Mouse (Mus musculus): ENCODE data around the gene Agbl4. TPM values are rescaled to one million over a fixed set of nuclear protein-coding genes. Genes with fewer than 3 reads are reported as not detected.

The Agbl4 gene
- total RNA-seq, 2 experiments from 2014 or later = 22.3 to 22.7 TPM

DNA sequence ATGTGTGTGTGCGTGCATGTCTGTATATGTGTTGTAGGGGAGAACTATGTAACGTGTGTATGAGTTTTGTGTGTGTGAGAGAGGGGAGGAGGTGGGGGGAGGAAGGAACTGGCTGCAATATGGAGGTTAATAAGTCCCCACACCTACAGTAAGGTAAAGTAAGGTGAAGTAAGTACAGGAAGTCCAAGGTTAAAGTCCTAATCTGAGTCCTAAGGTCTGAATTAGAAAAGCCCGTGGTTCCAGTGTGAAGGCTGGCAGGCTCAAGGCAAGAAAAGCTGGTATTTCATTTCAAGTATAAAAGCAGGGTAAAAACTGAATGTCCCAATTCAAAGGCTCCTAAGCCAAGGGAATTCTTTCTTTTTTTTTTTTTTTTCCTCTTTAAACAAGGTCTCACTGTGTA lies 980.6 kb downstream of the Agbl4 start:
- DNase-seq (ENCODE audit: low spot score in 2 of 2) = no peak

DNA sequence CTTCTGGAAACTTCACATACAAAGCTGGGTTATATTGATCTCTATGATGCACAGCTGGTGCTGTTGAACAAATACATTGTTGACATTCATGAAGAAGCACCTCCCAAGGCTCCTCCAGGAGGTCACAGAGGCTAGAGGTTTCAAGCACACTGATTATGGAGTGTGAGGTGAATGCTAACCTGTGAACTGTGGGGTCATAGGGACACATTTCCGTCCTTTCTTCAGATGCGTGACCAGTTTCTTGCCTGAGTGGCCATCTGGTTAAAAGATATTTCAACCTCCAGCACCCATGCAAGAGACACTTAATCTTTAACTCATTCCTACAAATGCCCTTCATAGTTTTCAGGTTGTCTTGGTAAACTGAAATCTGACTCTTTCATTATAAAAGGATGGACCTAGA lies 985.6 kb downstream of the Agbl4 start:
- DNase-seq (ENCODE audit: low spot score in 2 of 2) = no peak

DNA sequence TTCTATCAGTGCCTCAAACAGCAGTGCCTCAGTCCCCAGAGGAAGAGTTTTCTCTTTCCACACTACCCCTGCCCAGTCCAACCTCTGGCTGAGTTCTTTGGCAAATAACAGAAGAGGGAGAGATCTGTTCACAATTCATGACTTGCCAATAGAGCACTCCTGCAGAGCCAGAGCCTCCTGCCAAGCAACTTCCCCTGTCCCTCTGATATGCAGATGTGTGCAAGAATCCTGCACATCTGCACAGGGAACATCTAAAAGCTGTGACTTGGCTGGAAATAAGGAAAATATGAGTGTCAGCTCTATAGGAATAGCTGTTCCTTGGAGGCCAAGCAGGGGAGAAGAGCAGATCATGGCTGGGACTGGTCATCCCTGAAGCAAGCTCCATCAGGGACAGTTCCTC lies 993.3 kb downstream of the Agbl4 start:
- DNase-seq (ENCODE audit: low spot score in 2 of 2) = no peak

DNA sequence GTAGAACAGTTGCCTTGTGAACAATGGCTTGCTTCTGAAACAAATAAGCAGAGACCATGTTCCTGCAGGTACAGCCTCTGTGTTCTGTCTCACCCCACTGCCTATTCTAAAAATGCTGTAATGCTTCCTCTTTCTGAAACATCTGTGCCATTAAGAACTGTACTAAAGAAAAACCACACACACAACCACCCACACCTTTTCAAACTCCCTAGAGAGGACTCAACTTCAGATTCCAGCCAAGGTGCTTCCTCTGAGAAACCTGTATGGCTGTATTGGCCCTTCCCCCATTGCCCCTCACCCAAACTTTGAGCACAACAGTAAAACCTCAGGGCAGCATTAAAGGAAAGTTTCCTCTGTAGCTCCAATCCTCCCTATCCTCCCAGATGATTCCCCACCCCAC lies 1002.3 kb downstream of the Agbl4 start:
- no peak for DNase-seq (ENCODE audit: low spot score in 2 of 2)

DNA sequence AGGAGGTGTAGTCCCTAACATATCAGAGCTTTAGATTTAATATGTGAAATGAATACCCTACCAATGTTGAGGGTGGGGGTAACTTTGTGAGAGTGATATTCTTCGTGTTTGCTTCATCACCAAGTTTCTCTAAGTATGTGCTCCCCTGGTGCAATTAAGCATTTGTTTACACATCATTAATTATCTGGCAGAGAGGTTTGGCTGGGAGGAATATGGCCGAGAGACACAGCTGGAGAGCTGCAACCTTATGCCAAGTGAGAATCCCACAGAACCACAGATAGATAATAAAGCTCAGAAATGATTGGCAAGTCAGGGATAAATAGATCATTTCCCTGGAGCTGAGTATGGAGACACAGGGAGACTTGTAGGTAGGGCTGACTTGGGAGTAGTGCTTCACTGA lies 1003.2 kb downstream of the Agbl4 start:
- no peak for DNase-seq (ENCODE audit: low spot score in 2 of 2)

DNA sequence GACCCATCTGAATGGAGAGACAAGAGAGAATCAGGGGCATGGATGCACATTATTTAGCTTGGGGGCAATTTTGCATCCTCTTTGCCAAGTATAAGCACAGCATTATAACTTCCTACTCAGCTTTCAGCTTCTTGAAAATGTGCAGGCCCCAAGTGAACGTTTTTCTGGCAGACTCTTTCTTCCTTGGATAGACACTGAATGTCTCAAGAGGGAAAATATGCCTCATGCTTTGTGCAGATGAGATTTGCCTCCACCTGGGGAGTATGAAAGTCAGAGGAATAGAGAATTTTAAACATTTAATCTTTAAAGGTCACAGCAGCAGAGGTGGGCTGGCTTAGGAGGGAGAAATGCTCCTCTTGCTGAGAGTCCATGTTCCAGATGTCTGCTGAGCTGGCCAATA lies 1005.8 kb downstream of the Agbl4 start:
- DNase-seq (ENCODE audit: low spot score in 2 of 2) = no peak

DNA sequence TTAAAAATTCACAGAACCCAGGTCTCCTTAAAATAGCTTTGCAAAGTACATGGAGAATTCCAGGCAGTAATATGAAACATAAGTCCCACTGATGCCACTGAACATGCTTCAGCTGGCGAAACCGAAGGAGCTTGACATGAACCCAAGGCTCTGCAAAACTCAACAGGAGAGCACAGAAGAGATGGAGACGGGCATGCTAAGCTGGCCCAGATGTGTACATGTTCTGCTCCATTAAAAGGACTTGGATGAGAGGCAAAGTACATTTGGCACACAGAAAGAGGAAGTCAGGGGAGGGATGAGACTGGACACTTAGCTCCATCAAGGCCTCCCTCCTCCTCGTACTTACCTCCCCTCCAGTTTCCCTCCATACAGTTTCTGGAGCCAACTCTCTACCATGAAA lies 1013.3 kb downstream of the Agbl4 start:
- no peak for DNase-seq (ENCODE audit: low spot score in 2 of 2)

DNA sequence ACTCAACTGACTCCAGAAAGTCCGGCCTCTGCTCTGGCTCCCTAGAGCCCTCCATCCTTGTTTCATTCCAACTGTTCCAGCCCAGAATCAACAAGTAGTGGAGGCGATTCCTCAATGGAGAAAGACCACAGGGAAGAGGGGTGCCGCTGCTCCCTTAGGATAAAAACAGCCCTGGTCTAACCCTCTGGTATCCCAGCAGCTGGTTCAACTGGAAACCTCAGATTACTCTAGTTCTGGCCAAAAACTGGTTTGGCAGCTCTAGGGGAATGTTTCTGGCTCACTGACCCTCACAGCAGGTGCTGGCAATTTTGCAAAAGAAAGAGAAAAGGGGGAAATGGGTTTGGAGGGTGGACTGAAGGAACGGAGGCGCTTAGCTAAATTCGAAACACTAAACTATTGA lies 1016.9 kb downstream of the Agbl4 start:
- DNase-seq (ENCODE audit: low spot score in 2 of 2) = no peak

DNA sequence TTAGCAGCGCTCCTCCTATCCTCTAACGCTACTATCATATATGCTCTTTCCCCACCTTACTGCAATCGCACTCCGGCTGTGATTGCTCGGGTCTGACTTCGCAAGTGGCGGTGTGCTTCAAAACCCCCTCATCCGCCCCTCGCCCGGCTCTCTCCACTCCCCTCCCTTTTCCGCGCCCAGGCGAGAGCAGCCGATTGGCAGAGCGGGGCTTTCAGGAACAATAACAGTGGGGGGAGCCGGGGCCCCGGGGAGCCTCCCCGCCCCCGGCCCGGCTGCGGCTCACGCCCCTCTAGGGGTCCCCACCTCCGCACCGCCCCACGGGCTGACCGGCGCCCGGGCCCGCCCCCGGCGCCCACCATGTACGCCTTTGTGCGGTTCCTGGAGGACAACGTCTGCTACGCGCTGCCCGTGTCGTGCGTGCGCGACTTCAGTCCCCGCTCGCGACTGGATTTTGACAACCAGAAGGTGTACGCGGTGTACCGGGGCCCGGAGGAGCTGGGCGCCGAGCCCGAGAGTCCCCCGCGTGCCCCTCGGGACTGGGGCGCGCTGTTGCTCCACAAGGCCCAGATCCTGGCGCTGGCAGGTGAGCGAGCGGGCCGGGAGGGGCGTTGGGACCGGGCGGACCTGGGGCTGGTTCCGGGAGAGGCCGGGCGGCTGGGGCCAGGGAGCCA lies 1017.5 kb downstream of the Agbl4 start, which contains the start of gene Bend5:
Bend5 (plus strand) TSS at position 189 of the 671 bp plus-strand sequence.
- DNase-seq (ENCODE audit: low spot score in 2 of 2) = peak; percentile 51 to 72

DNA sequence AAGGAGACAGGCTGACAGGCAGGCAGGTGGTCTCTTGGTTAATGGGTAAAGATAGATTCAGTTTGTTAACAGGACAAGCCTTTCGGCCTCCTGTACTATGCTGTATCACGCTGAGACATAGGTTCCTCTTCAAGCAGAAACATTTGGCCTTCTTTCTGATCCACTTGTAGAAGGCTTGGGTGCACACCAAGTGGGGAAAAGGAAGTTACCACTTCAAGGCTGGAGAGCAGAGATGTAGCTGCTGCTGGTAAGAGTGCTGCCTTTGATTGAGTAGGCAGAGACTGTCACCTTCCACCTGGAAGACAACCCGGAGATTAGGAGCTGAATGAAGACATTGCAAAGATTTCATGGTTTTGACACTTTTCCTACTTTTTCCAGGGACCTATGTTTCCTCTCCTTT lies 1018.7 kb downstream of the Agbl4 start:
- DNase-seq (ENCODE audit: low spot score in 2 of 2) = no peak

DNA sequence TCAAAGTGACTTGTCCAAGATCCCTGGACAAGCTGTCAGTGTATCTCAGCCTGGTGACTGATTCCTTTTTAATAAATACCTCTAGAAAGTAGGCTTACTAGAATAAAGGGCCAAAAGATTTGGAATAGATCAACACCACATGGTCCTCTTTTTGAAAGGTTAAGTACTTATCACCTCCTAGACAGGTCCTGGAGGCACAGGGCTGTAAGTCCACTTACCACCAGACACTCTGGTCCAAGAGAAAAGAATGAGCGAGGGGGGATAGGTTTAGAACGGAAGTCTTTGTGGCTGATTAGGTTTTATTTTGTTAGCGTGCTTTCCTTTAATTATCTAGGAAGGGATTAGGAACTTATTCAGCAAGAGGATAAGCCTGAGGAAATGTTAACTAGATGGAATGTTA lies 1019.1 kb downstream of the Agbl4 start:
- DNase-seq (ENCODE audit: low spot score in 2 of 2) = no peak

DNA sequence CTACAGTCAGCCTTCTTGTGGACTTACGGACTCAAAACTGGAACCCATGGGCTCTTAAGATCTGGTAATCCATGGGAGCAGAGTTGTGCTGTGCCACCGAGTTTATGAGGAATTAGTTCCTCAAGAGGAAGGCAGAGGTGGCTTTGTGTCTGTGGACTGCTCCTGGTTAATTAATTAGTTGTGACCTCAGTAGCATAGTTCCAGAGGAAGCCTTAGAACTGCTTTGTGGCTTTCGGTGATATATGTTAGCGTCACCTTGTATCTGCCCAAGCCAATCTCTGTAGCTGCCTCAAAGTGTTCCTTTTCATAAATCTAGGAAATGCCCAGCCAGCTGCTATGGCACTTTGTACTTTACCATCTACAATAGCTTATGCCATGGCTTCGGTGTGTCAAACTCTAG lies 1020.3 kb downstream of the Agbl4 start:
- no peak for DNase-seq (ENCODE audit: low spot score in 2 of 2)

DNA sequence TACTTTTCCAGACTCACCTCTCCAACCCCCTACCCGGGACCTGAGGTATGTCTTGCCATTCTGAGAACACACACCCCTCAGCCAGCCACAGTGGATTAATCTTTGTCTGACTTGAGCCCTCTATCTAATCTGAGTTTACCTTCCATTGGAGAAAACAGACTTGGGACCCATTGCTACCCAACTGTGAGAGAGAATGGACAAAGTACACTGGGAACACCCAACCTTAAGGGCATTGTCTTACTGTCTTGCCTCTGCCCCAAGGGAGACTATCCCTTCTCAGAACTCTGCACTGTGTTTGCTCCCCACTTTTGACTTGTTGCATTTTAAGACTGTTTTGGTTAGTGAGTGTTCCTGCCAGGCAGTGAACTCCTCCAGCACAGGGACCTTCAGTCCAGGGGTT lies 1022.0 kb downstream of the Agbl4 start:
- no peak for DNase-seq (ENCODE audit: low spot score in 2 of 2)

DNA sequence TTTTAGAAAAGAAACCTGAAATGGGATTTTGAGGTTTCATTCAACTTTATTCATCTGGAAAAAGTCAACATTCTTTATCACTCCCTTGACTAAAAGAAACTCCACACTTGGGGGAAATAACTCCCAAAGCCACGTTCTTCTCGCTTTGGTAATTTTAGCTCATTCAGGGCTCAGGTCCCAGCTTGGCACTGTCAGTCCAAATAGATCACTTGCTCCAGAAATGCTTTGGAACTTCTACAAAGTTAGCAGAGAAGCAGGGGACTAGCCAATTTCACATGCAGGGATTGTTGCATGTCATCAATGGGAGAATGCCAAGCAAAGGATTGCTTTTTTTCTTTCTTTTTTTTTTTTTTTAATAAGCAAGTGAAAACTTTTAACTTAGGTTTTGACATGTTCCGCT lies 1022.6 kb downstream of the Agbl4 start:
- no peak for DNase-seq (ENCODE audit: low spot score in 2 of 2)

DNA sequence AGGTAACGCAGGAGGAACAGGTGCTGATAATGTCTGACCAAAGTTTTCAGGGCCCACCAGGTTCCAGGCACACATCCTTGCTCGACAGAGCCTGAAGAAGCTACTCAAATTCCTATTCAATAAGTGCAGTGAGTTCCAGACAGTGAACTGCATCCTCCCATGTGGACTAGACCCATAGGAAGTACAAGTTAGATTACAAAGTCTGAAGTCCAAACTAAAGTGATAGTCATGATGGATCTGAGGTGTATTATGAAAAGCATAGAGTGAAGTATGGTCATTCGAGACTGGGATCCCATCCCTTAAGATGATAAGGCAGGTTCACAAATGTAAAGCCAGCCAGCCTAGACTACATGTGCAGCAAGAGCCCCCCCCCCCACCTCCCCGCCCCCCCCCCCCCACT lies 1023.5 kb downstream of the Agbl4 start:
- DNase-seq (ENCODE audit: low spot score in 2 of 2) = no peak

DNA sequence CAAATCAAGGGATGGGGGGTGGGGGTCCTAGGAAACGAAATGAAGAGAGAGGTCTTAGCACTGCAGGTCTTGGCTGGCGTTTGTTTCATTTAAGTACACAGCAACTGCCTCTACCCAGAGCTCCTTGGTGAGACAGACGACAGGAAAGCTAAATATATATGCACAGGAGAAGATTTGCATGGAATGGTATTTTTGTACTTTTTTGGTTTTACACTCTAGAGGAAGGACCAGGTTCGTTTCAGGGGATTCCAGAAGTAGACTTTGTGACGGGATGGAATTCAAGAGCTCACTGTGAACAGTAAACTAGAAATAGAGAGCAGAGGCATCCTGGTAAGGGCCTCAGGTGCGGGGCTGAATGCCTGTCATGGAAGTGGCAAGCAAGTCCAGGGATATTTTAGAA lies 1024.3 kb downstream of the Agbl4 start:
- DNase-seq (ENCODE audit: low spot score in 2 of 2) = no peak

DNA sequence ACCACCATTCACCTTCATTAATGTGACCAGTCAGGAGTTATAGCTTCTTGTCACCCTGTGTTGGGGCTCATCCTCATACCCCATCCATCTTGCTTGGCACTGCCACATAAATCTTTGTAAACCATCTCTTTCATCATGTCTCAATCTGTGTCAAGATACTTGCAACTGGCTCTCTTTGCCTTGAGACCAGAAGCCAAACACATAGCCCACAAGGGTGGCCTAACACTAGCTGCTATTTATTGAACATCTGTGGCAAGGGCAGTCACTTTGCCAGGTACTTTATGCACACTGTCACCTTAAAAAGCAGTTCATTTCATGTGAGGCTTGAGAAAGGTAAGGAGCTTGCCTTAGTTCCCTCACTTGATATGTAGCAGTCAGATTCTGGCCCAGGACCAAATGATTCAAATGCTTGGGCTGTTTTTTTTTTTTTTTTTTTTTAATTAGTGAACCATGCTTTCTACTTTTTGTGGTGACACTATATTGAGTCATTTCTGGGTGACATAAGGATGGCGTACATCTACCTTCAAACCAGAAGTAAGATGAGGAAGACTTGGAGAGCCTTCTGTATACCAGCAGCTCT lies 1027.0 kb downstream of the Agbl4 start:
- no peak for DNase-seq (ENCODE audit: low spot score in 2 of 2)

DNA sequence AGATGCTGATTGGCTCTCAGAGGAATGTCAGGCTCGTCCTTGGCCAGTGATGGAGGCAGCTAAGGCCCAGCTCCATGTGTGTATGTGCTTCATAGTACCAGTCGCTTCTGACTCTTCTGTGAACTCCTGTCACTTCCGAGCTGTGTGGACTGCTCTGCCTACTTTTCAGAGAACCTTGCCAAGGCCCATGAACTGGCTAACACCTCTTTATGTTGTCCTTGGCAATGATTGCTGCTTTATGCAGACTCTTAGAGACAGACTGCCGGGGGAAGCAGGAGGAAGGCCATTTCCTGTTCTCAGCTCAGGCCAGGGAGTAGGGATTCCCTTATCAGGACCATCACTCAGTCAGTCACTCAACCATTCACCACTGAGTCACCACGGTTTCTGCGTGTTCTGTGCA lies 1027.7 kb downstream of the Agbl4 start:
- DNase-seq (ENCODE audit: low spot score in 2 of 2) = no peak

DNA sequence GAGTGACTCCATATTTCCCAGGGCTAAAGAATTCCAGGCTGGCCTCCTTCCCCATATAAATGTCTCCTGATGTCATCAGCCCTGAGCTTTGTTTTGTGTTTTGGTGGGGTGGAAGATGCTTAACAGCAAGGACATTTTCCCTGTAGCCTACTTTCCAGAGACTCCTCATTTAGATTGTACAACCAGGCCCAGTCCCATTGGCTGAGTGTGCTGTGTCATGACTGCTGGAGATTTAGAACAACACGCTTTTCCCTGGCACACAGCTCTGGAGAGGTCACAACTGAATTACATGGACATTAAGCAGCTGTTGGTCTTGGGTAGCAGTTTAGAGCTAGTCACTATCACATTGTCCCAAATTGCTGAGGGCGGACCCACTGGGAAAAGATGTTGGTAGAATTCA lies 1033.7 kb downstream of the Agbl4 start:
- no peak for DNase-seq (ENCODE audit: low spot score in 2 of 2)

DNA sequence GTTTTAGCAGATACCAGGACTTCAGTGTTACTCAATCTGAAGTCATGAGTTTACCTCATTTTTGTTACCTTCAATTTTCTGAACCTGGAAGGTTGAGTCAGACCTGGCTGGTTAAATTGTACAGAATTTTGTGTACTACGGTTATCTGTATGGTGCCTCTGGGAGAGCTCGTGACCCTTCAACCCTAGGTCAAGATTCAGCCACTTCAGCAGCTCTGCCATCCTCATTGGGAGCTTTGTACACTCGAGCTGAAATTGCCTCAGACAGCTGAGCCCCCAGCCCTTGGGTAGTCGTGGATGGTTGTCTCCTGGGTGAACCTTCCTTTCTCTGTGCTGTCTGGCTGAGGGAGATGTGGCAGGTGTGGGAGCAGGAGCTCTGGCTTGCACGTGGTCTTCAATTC lies 1034.6 kb downstream of the Agbl4 start:
- DNase-seq (ENCODE audit: low spot score in 2 of 2) = no peak

DNA sequence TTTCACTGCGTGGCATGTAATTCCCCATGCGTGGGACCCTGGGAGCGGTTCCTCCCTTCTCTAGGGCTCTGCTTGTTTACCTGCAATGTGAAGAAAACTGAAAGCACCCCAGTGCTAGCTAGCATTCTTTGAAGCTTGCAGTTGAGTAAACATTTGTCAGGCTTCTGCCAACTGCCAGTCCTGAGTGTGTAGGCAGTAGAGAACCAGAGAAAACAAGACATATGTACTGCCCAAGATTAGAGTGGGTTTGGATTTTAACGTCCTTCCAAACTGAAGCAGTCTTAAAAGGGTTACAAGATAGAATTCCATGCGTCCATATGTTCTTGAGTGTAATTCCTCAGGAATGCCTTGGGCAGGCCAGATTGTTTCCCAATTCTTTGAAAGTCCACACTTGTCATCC lies 1035.0 kb downstream of the Agbl4 start:
- no peak for DNase-seq (ENCODE audit: low spot score in 2 of 2)

DNA sequence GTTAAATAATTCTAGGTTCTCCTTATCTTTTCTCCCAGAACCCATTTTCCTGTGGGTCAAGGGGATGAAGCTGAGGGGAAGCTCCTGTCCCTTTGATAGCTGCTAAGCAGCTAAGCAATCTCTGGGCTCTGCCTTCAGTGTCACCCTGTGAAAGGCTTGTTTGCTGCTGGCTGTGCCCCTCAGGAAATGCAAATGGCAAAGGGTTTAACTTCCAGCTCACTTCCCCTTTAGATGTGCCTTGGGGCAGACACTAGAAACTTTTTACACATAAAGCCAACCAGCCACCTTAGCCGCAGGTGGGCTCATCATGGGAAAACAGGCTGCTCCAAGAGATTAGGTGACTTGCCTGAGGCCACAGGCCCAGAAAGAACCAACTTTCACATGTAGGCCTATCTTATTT lies 1044.2 kb downstream of the Agbl4 start:
- DNase-seq (ENCODE audit: low spot score in 2 of 2) = no peak

DNA sequence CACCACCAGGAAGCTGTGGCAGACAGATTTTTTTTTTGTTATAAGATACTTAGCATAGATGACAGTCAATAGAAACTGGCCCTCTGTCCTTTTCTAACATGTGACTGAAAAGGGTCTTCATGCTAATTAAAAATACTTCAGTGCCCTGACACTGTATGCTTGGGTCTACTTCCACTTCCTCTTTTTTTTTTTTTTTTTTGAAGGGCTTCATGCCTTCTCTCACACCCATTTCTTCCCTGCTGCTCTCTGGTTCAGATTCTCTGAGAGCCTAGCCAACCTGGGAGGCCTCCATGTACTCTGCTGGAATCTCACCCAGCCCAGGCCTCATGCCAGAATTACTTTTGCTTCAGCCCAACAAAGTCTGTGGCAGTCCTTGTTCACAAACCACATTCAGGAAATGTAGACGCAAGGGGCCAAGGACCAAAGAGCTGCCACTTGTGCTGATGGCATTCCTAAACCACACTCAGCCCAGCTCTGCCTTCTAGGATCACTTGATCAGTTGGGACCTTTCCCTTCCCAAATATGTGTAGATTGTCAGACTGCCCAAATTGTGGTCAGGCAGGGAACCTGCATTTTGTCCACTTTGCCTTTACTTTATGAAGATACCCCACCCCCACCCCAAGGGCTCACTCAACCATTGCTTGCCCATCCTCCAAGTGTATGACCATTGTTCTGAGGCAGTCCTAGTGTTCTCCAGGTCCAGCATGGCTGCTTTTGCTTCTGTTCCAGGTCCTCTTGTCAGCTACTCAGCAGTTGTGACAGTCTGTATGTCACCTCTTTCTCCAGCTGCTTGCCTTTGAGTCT lies 1045.2 kb downstream of the Agbl4 start:
- no peak for DNase-seq (ENCODE audit: low spot score in 2 of 2)
